Mouse (Mus musculus) bone marrow macrophage, adult 2 months (primary cell): ENCODE measurements around the gene Samd5. TPM values are rescaled to one million over a fixed set of nuclear protein-coding genes. Genes with fewer than 3 reads are reported as not detected.
A peak's percentile ranks its signal among the peaks of the same experiment; 100 is the strongest.

Experiments
- H3K27ac ChIP-seq: 2 replicates; pipeline ENCODE4 v1.5.1; 2012; ENCODE audit warnings: low read depth, low read length; ENCODE audit not compliant: insufficient read depth
- H3K4me1 ChIP-seq: 2 replicates; pipeline ENCODE4 v1.6.1; 2012; ENCODE audit warnings: low read length; ENCODE audit not compliant: control insufficient read depth, insufficient read depth
- H3K4me3 ChIP-seq: 2 replicates; pipeline ENCODE4 v1.5.1; 2012; ENCODE audit warnings: mild to moderate bottlenecking, low read length, moderate library complexity; ENCODE audit not compliant: insufficient read depth
- CTCF ChIP-seq: IDR thresholded peaks from 2 replicates; pipeline ENCODE4 v1.5.1; 2012; ENCODE audit warnings: low read depth, mild to moderate bottlenecking, low read length, moderate library complexity
- POLR2A ChIP-seq: IDR thresholded peaks from 2 replicates; pipeline ENCODE4 v1.6.1; 2012; ENCODE audit warnings: mild to moderate bottlenecking, low read depth, low read length, borderline replicate concordance
- polyA plus RNA-seq: library from polyadenylated mRNA; stranded (reverse); fragments of >200 nt; gene quantifications from 2 replicates; pipeline ENCODE4 v1.2.4, GENCODE M21; 2012; ENCODE audit not compliant: missing spikeins, insufficient read depth, insufficient read length

Gene Samd5
- polyA plus RNA-seq, 1 experiment, result not detected

DNA sequence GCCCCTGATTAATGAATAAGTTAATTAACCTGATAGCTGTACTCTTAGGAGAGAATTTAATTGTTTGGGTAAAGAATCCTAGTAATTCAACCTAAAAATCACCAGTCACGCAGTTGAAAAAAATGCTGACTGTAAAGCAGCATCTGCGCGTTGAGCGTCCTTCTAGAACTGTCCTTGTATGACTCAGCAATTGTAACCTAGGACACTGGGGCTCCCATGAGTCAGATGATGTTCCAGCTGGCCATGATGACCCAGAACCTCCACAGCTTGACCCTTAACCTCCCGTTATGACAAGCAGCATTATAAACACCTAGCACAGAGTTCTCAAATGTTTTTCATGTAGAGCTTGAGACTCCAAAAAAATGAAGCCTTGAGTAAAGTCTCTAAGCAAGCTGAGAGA lies 78.8 kb downstream of the Samd5 start:
- TF ChIP-seq CTCF, result no peak
- TF ChIP-seq POLR2A, result no peak

DNA sequence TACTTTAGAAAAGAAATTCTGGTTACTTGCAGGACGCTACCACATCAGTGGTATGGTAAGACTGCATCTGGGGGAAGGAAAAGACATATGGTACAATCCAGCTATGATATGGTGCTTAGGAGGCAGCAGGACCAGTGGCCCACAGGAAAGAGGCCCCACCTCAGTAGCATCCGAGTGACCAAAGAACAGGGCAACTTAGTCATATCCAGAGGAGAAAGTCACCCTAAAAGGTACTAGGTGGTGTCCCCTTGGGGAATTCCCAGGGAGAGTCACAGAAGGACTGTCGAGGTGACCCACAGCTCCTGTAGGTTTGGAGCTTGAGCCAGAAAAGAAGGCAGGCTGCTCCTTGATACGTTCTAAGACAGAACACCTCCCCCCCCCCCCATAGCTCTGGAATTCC lies 80.3 kb downstream of the Samd5 start:
- Histone ChIP-seq H3K4me3 (no peak overlapping the region), H3K4me1 (no peaks in the 10 kb centered on the region), H3K27ac (no peak overlapping the region)
- no peak for TF ChIP-seq POLR2A
- TF ChIP-seq CTCF, result no peak

More for the DNA sequence above, 78.8 kb downstream of the Samd5 start:
- no peak overlapping the region for H3K27ac ChIP-seq
- no peak overlapping the region for H3K4me3 ChIP-seq
- H3K4me1 ChIP-seq, result no peaks in the 10 kb centered on the region

- Histone ChIP-seq H3K4me3 (no peak overlapping the region), H3K27ac (no peak overlapping the region), H3K4me1 (no peaks in the 10 kb centered on the region)
- no peak for TF ChIP-seq CTCF
- no peak for TF ChIP-seq POLR2A
Measured at GRCm38 (mm10) chr10:9590606-9591005, 84.4 kb downstream of the Samd5 start.

GRCm38 (mm10) chr10:9586328-9586727 lies 88.7 kb downstream of the Samd5 start:
- TF ChIP-seq CTCF (no peak), POLR2A (no peak)
- no peak overlapping the region for H3K4me3 ChIP-seq
- no peak overlapping the region for H3K27ac ChIP-seq
- no peaks in the 10 kb centered on the region for H3K4me1 ChIP-seq

DNA sequence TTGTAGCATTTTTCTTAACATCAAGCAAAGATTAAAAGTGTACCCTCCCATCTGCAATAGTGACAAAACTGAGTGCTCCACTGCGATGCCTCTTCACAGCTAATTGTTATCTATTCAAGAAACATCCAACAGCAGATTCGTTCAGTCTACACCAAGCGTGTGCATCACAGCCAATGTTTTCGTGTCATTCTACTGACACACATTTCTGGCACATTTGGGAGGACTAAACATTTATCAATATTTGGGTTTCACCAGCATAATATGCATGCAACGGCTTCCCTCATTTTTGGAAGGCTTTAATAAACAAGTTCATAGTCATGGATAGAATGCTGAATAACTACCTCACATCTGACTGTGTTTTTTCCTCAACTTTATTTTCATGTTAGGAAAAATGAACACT lies 95.6 kb downstream of the Samd5 start:
- TF ChIP-seq CTCF, result no peak
- TF ChIP-seq POLR2A, result no peak
- Histone ChIP-seq H3K4me1 (no peaks in the 10 kb centered on the region), H3K27ac (no peak overlapping the region), H3K4me3 (no peak overlapping the region)

- Histone ChIP-seq H3K4me3 (no peak overlapping the region), H3K27ac (no peak overlapping the region), H3K4me1 (no peaks in the 10 kb centered on the region)
- no peak for TF ChIP-seq POLR2A
- peak; percentile 79 for TF ChIP-seq CTCF
Measured at GRCm38 (mm10) chr10:9575605-9576004, 99.4 kb downstream of the Samd5 start.

DNA sequence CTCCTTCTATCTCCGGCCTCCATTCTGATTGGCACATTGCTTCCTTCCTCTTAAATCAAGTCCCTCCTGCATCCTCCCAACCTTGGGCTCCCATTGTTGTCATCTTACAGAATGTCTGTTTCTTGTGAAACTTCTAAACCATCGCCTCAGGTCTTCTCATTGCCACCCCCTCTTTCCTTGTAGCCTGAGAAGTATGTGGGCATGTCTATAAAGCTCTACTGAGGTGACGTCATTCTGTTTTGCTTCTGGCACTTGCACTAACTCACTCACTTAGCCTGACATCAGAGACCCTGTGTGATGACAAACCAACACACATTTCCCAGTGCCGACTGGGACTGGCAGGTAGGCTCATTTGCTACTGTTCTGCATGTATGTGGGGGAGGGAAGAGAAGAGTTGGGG lies 100.9 kb downstream of the Samd5 start:
- no peak overlapping the region for H3K4me3 ChIP-seq
- no peak for TF ChIP-seq POLR2A
- no peak for TF ChIP-seq CTCF
- no peaks in the 10 kb centered on the region for H3K4me1 ChIP-seq
- no peak overlapping the region for H3K27ac ChIP-seq

Other genes starting within 250 kb of the Samd5 start
- gene Stxbp5, start 225.9 kb upstream of the Samd5 start, polyA plus RNA-seq, result 43.3 and 48.5 TPM in 2 replicates